Mouse (Mus musculus): ENCODE measurements around the gene Slc39a13.

GRCm38 (mm10) chr2:91025081-91025516, 45.1 kb downstream of the Slc39a13 start:
- TF ChIP-seq CTCF (conservative IDR thresholded peaks at IDR 0.05; ENCODE audit: low read length), result no peak
- TF ChIP-seq POU5F1 (IDR thresholded peaks at IDR 0.05; ENCODE audit: borderline replicate concordance, low read length), result no peak
- no peak for TF ChIP-seq NANOG (IDR thresholded peaks at IDR 0.05; ENCODE audit: borderline replicate concordance, low read length)

Measured in E14TG2a.4 (cell line).